Mouse (Mus musculus) G1E (cell line): ENCODE results near the gene Klhl30.

ENCODE experiments used
- CTCF ChIP-seq: IDR thresholded peaks from 2 replicates; pipeline ENCODE4 v1.5.1; 2012; ENCODE audit warnings: low read depth, low read length, inconsistent platforms, mixed read lengths
- GATA1 ChIP-seq: IDR thresholded peaks from 2 replicates; pipeline ENCODE4 v1.6.1; 2012; ENCODE audit warnings: borderline replicate concordance, low read length, inconsistent platforms, mixed read lengths
- GATA2 ChIP-seq: IDR thresholded peaks from 2 replicates; pipeline ENCODE4 v1.6.1; 2012; ENCODE audit warnings: low read depth, low read length, inconsistent platforms, borderline replicate concordance
- TAL1 ChIP-seq: conservative IDR thresholded peaks from 2 replicates; pipeline ENCODE4 v1.6.1; 2012; ENCODE audit warnings: low read depth, low read length, inconsistent platforms, mixed read lengths

DNA sequence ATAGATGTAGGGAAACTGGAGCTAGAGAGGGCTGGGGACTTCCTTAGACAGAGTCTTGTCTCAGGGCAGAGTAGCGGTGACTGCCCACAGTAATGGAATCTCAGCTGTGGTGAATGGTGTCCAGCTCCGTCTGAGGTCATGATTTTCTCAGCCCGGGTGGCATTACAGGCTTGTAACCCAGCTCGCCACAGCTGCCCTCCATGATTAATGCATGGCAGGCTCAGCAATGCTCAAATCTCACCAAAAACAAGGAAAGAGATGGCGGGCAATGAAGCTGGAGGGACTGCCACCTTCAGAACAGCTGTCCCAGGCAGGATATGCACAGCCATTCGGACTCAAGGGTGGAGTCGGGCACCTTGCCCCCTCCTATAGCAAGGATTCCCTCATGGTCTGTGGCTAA, 13.5 kb upstream of the Klhl30 start:
- TF ChIP-seq CTCF (no peak), TAL1 (no peak), GATA1 (no peak), GATA2 (no peak)
